Mouse (Mus musculus) neural tube, embryonic 13.5 days (tissue): ENCODE data around the gene Ptges2. TPM values are rescaled to one million over a fixed set of nuclear protein-coding genes. Genes with fewer than 3 reads are reported as not detected.

ENCODE experiments used
- ATAC-seq: fragments of 200-750 bp; cut with Nextera tagmentation; 2 replicates; pipeline ENCODE4 v1.8.0; 2017; ENCODE audit warnings: low read depth, mild to moderate bottlenecking, moderate TSS enrichment, moderate library complexity
- H3K27ac ChIP-seq: fragments of 300-500 bp; sonication (generic); replicated peaks from 2 replicates; pipeline ENCODE4 v1.5.1; 2015; ENCODE audit warnings: moderate library complexity, mild to moderate bottlenecking, inconsistent platforms
- H3K27me3 ChIP-seq: fragments of 300-500 bp; sonication (generic); 2 replicates; pipeline ENCODE4 v1.6.1; 2015; ENCODE audit warnings: mild to moderate bottlenecking, inconsistent platforms
- H3K36me3 ChIP-seq: fragments of 300-500 bp; sonication (generic); 2 replicates; pipeline ENCODE4 v1.6.1; 2015; ENCODE audit warnings: mild to moderate bottlenecking, inconsistent platforms
- H3K4me1 ChIP-seq: fragments of 300-500 bp; sonication (generic); replicated peaks from 2 replicates; pipeline ENCODE4 v1.6.1; 2015; ENCODE audit warnings: inconsistent platforms
- H3K4me2 ChIP-seq: fragments of 300-500 bp; sonication (generic); 2 replicates; pipeline ENCODE4 v1.6.1; 2015; ENCODE audit warnings: inconsistent platforms, mild to moderate bottlenecking, moderate library complexity
- H3K4me3 ChIP-seq: fragments of 300-500 bp; sonication (generic); 2 replicates; pipeline ENCODE4 v1.5.1; 2015; ENCODE audit warnings: mild to moderate bottlenecking, inconsistent platforms
- H3K9ac ChIP-seq: fragments of 300-500 bp; sonication (generic); 2 replicates; pipeline ENCODE4 v1.6.1; 2015; ENCODE audit warnings: moderate library complexity, mild to moderate bottlenecking, inconsistent platforms
- H3K9me3 ChIP-seq: fragments of 300-500 bp; sonication (generic); 2 replicates; pipeline ENCODE4 v1.6.1; 2016; ENCODE audit warnings: inconsistent platforms
- WGBS: fragments of 180-500 bp; shearing (Covaris S2); methylation state at CpG from one replicate; pipeline ENCODE4 v1.1.7; 2015; 5-methylcytosine and 5-hydroxymethylcytosine counted together
- polyA plus RNA-seq: library from polyadenylated mRNA; unstranded; fragments of >200 nt; fragmentation: Nextera tagmentation; extraction: Ambion mirVana; gene quantifications from 2 replicates; pipeline ENCODE4 v1.2.1, GENCODE M21; 2015

The Ptges2 gene
- polyA plus RNA-seq, 1 experiment from 2014 or later = 46.0 TPM

- Histone ChIP-seq H3K4me3 (peak overlapping the region; percentile 93), H3K27ac (peak overlapping the region; percentile 92; the same call in 1 of the 2 replicates), H3K36me3 (peaks cover 19% of the 10 kb centered on the region), H3K4me1 (peaks cover 20% of the 10 kb centered on the region), H3K27me3 (no peaks in the 10 kb centered on the region), H3K4me2 (peak overlapping the region; percentile 96), H3K9ac (peak overlapping the region; percentile 93), H3K9me3 (no peaks in the 10 kb centered on the region)
- ATAC-seq = no peak
- 1% methylated on average over 15 of the region's 15 CpGs for WGBS
Observed at GRCm38 (mm10) chr2:32396695-32397094, 999 bp downstream of the Ptges2 start.

DNA sequence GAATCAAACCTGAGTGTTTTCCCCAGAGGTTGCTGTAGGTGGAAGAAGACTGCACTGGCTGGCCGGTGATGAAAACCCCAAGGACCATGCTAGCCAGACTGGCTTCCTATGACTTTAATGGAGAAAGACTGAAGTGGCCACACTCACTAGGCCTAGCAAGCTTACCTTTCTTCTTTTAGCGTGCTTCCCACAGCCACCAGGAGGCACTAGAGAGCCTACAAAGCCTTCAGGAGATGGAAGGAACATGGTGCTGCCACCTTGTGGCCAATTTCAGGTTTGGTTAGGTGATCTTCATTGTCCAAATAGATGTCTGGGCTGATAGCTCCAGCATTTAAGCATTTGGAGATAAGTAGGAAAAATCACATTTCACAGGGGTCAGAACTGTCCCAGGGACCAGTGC lies 9.0 kb downstream of the Ptges2 start:
- Histone ChIP-seq H3K27ac (no peak overlapping the region), H3K4me2 (no peak overlapping the region), H3K9me3 (no peaks in the 10 kb centered on the region), H3K27me3 (no peaks in the 10 kb centered on the region), H3K36me3 (peaks cover 35% of the 10 kb centered on the region), H3K4me3 (no peak overlapping the region), H3K9ac (no peak overlapping the region), H3K4me1 (no peaks in the 10 kb centered on the region)
- WGBS = 25% methylated on average over 2 of the region's 2 CpGs
- peak; percentile 37; the same call in 1 of the 2 replicates for ATAC-seq

DNA sequence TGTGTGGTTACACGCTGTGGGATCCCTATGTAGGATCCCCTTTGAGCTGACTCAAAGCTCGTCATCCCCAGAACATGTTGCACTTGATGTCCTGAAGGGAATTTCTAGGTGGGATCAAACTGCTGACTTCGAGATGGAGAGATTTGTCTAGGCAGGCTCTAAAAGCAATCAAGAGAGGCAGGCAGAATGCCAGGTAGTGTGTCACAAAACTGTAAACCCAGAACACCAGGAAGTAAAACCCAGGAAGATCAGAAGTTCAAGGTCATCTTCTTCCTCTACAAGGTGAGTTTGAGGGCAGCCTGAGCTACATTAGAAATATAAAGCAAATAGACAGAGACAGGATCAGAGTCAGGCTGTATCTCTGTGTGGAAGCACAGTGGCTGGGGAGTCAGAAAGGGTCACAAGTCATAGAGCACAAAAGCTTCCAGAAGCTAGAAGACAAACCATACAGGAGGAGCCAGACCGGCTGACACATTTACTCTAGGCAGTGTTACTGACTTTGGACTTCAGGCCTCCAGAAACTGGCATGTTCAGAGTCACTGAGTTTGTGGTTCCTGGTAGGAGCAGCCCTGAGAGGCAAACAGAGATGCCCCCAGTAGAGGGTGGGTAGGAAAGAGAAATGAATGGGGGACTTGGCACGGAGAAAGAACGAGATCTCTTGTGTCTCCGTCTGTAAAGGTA lies 11.6 kb downstream of the Ptges2 start:
- 86% methylated on average over 7 of the region's 7 CpGs for WGBS
- ATAC-seq = no peak

DNA sequence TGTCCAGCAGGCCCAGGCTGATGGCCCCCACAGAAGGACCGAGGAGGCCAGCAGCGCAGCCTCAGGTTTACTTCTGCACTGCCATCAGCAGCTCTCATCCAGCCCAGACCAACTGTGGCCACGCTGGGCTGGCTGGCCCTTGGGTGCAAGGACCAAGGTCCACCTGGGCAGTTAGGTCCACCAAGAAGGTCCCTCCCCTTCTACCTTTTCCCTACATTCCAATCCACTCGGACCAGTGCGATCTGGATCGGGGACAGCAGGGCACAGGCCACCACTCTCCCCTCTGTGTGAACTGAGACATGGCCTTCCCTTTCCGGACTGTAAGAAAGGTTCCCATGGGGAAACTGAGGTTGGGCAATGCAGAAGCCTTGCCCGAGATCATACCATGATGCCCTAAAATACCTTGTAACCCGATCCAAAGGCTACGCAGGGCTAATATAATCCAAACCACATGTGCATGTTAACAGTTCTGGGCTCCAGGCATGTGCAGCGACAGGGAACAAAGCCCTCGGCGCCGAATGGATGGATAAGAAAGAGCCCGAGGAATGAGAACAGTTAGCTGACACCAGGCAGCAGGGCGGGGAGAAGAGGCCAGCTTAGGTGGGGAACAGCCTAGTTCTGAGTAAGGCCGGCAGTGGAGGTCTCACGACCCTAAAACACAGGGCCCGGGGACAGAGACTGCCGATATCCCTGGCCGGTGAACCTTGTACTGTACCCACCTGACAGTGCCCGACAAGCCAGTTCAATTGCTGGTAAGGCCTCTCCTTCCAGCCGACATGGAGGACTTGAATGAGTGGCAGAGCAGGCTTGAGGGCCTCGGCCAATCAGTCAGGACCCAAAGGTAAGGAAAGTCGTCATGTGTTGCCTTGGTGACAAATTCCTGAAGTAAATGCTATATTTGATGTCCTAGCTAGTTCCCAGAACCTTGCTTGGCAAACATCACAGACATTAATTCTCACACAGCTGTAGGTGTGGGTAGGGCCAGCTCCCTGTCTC lies 13.0 kb downstream of the Ptges2 start:
- no peak overlapping the region for H3K4me2 ChIP-seq
- H3K36me3 ChIP-seq = peaks cover 2% of the 10 kb centered on the region
- no peaks in the 10 kb centered on the region for H3K9me3 ChIP-seq
- 79% methylated on average over 25 of the region's 25 CpGs for WGBS
- H3K27me3 ChIP-seq = no peaks in the 10 kb centered on the region
- H3K4me1 ChIP-seq = no peaks in the 10 kb centered on the region
- no peak overlapping the region for H3K4me3 ChIP-seq
- no peak overlapping the region for H3K27ac ChIP-seq
- H3K9ac ChIP-seq = no peak overlapping the region
- ATAC-seq = no peak

More for the DNA sequence above, 11.6 kb downstream of the Ptges2 start:
- H3K27me3 ChIP-seq = no peaks in the 10 kb centered on the region
- no peak overlapping the region for H3K4me3 ChIP-seq
- H3K4me1 ChIP-seq = no peaks in the 10 kb centered on the region
- no peak overlapping the region for H3K9ac ChIP-seq
- no peaks in the 10 kb centered on the region for H3K9me3 ChIP-seq
- peaks cover 10% of the 10 kb centered on the region for H3K36me3 ChIP-seq
- no peak overlapping the region for H3K4me2 ChIP-seq
- no peak overlapping the region for H3K27ac ChIP-seq

GRCm38 (mm10) chr2:32411407-32411806 lies 15.7 kb downstream of the Ptges2 start:
- H3K27ac ChIP-seq = no peak overlapping the region
- H3K36me3 ChIP-seq = peaks cover 29% of the 10 kb centered on the region
- WGBS = 90% methylated on average over 7 of the region's 7 CpGs
- no peaks in the 10 kb centered on the region for H3K27me3 ChIP-seq
- no peak for ATAC-seq
- no peak overlapping the region for H3K9ac ChIP-seq
- no peaks in the 10 kb centered on the region for H3K9me3 ChIP-seq
- no peaks in the 10 kb centered on the region for H3K4me1 ChIP-seq
- H3K4me3 ChIP-seq = no peak overlapping the region
- no peak overlapping the region for H3K4me2 ChIP-seq

GRCm38 (mm10) chr2:32412742-32413531 lies 17.2 kb downstream of the Ptges2 start:
- no peaks in the 10 kb centered on the region for H3K27me3 ChIP-seq
- peaks cover 45% of the 10 kb centered on the region for H3K36me3 ChIP-seq
- 93% methylated on average over 6 of the region's 6 CpGs for WGBS
- no peaks in the 10 kb centered on the region for H3K4me1 ChIP-seq
- H3K27ac ChIP-seq = no peak overlapping the region
- no peak overlapping the region for H3K4me2 ChIP-seq
- ATAC-seq = no peak
- no peak overlapping the region for H3K4me3 ChIP-seq
- H3K9me3 ChIP-seq = no peaks in the 10 kb centered on the region
- H3K9ac ChIP-seq = no peak overlapping the region

DNA sequence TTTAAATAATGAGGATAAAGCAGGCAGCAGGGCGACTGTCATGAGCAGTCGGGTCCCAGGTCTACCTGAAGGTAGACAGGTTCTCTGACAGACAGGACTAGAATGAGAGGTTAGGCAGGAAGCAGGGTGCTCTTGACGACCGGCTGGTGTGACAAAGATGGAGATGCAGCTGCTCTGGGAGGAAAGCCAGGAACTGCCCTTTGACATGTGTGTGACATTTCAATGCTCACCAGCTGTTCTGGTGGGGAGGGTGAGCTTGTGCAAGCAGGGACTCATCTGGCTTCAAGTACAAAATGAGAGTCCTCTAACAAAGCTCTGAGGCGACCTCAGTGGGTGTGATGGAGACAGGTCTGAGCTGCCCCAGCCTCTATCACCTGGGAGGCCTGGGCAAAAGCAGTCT lies 18.2 kb downstream of the Ptges2 start:
- Histone ChIP-seq H3K27me3 (no peaks in the 10 kb centered on the region), H3K4me3 (no peak overlapping the region), H3K9me3 (no peaks in the 10 kb centered on the region), H3K36me3 (peaks cover 55% of the 10 kb centered on the region), H3K9ac (no peak overlapping the region), H3K4me2 (no peak overlapping the region), H3K4me1 (no peaks in the 10 kb centered on the region), H3K27ac (no peak overlapping the region)
- ATAC-seq = no peak
- 60% methylated on average over 5 of the region's 5 CpGs for WGBS

DNA sequence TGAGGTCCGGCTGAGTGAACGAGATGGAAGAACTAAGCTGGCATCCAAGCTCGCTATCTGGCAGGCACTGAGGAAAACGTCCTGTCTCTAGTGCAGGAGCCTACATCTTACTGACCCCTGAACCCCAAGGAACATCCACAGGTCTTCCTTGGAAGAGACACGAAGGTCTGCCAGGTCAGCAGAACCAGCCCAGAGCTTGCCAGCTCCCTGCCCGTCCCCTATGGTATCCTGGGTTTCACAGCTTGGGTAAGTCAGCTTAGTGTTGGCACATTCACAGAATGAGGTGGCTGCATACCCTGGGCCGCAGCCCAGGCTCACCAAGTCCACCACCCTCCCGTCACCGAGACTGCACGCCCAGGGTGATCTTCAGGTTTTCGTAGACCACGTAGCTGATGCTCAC lies 20.1 kb downstream of the Ptges2 start:
- ATAC-seq = no peak
- H3K4me3 ChIP-seq = no peak overlapping the region
- 96% methylated on average over 12 of the region's 12 CpGs for WGBS
- H3K4me1 ChIP-seq = no peaks in the 10 kb centered on the region
- H3K9me3 ChIP-seq = no peaks in the 10 kb centered on the region
- H3K36me3 ChIP-seq = peaks cover 73% of the 10 kb centered on the region
- no peak overlapping the region for H3K27ac ChIP-seq
- no peaks in the 10 kb centered on the region for H3K27me3 ChIP-seq
- H3K4me2 ChIP-seq = no peak overlapping the region
- H3K9ac ChIP-seq = no peak overlapping the region

DNA sequence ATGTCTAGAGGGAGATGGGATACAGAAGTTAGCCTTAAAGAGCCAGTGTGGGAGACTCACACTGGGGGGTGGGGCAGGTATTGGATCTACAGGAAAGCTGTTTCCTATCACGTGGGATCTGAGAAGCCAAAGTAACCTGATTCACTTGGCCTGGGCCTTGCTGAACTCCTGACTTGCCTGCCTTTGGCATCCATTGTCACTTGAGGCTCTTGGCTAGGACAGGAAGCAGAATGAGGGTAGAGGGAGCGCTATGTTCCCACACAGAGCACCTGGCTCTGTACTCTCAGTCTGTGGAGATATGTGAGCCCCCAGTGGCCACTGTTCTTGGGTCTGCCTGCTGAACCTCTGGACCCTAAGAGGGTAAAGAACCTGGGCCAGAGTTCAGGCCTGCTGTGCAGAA lies 20.9 kb downstream of the Ptges2 start:
- WGBS = 92% methylated on average over 2 of the region's 2 CpGs
- no peak overlapping the region for H3K4me3 ChIP-seq
- no peak overlapping the region for H3K4me2 ChIP-seq
- no peaks in the 10 kb centered on the region for H3K27me3 ChIP-seq
- H3K36me3 ChIP-seq = peaks cover 81% of the 10 kb centered on the region
- H3K27ac ChIP-seq = no peak overlapping the region
- H3K9me3 ChIP-seq = no peaks in the 10 kb centered on the region
- H3K4me1 ChIP-seq = no peaks in the 10 kb centered on the region
- no peak overlapping the region for H3K9ac ChIP-seq
- ATAC-seq = no peak

GRCm38 (mm10) chr2:32417486-32417885 lies 21.8 kb downstream of the Ptges2 start:
- Histone ChIP-seq H3K4me1 (peaks cover 8% of the 10 kb centered on the region), H3K4me2 (no peak overlapping the region), H3K4me3 (no peak overlapping the region), H3K36me3 (peaks cover 82% of the 10 kb centered on the region), H3K9me3 (no peaks in the 10 kb centered on the region), H3K27me3 (no peaks in the 10 kb centered on the region), H3K27ac (no peak overlapping the region), H3K9ac (no peak overlapping the region)
- no peak for ATAC-seq
- 93% methylated on average over 8 of the region's 8 CpGs for WGBS

- H3K27me3 ChIP-seq = no peaks in the 10 kb centered on the region
- peaks cover 81% of the 10 kb centered on the region for H3K36me3 ChIP-seq
- no peak overlapping the region for H3K4me3 ChIP-seq
- no peak overlapping the region for H3K9ac ChIP-seq
- H3K4me1 ChIP-seq = peaks cover 19% of the 10 kb centered on the region
- no peak for ATAC-seq
- whole genome bisulfite sequencing = 92% methylated on average over 12 of the region's 12 CpGs
- H3K9me3 ChIP-seq = no peaks in the 10 kb centered on the region
- no peak overlapping the region for H3K4me2 ChIP-seq
- no peak overlapping the region for H3K27ac ChIP-seq
Observed at GRCm38 (mm10) chr2:32418430-32419151, 22.9 kb downstream of the Ptges2 start.
